Mouse (Mus musculus) kidney, postnatal 0 days (tissue): ENCODE measurements around the gene Gch1. TPM values are rescaled to one million over a fixed set of nuclear protein-coding genes. Genes with fewer than 3 reads are reported as not detected.
"Not testable (repeated sequence)": the region's sequence is repeated elsewhere in the genome, so short reads cannot be mapped to it uniquely, and the experiment has no call there.

ENCODE experiments used
- ATAC-seq: fragments of 200-750 bp; cut with Nextera tagmentation; replicated peaks from 2 replicates; pipeline ENCODE4 v1.8.0; 2017; ENCODE audit warnings: low read depth, moderate number of reproducible peaks, moderate TSS enrichment, moderate library complexity; ENCODE audit not compliant: low FRiP score
- DNase-seq: peaks from one replicate; pipeline ENCODE4 v3.0.0-alpha.2; 2016; ENCODE audit warnings: low spot score
- H3K27ac ChIP-seq: fragments of 300-500 bp; sonication (generic); 2 replicates; pipeline ENCODE4 v1.5.1; 2014; ENCODE audit warnings: mild to moderate bottlenecking
- H3K27me3 ChIP-seq: fragments of 300-500 bp; sonication (generic); 2 replicates; pipeline ENCODE4 v1.6.1; 2014; ENCODE audit warnings: low read length, mixed read lengths; ENCODE audit not compliant: insufficient read depth
- H3K36me3 ChIP-seq: fragments of 300-500 bp; sonication (generic); 2 replicates; pipeline ENCODE4 v1.6.1; 2014; ENCODE audit warnings: low read length, mixed read lengths; ENCODE audit not compliant: insufficient read depth
- H3K4me1 ChIP-seq: fragments of 300-500 bp; sonication (generic); replicated peaks from 2 replicates; pipeline ENCODE4 v1.6.1; 2014; ENCODE audit warnings: antibody characterized with exemption, low read length, mixed read lengths; ENCODE audit not compliant: insufficient read depth
- H3K4me2 ChIP-seq: fragments of 300-500 bp; sonication (generic); 2 replicates; pipeline ENCODE4 v1.6.1; 2014; ENCODE audit warnings: mild to moderate bottlenecking, low read length, moderate library complexity, mixed read lengths
- H3K4me3 ChIP-seq: fragments of 300-500 bp; sonication (generic); replicated peaks from 2 replicates; pipeline ENCODE4 v1.5.1; 2014; ENCODE audit warnings: low read depth, low read length
- H3K9ac ChIP-seq: fragments of 300-500 bp; sonication (generic); 2 replicates; pipeline ENCODE4 v1.6.1; 2014; ENCODE audit warnings: low read depth, low read length
- H3K9me3 ChIP-seq: fragments of 300-500 bp; sonication (generic); replicated peaks from 2 replicates; pipeline ENCODE4 v1.6.1; 2016; ENCODE audit warnings: low read length, inconsistent platforms, mixed read lengths
- CTCF ChIP-seq: IDR thresholded peaks from 2 replicates; pipeline ENCODE4 v1.5.1; 2016; ENCODE audit warnings: antibody characterized with exemption, low read depth, mild to moderate bottlenecking, moderate library complexity
- WGBS: fragments of 180-500 bp; shearing (Covaris S2); extraction: QIAGEN DNeasy Blood & Tissue Kit; methylation state at CpG from one replicate; pipeline ENCODE4 v1.1.7; 2014; 5-methylcytosine and 5-hydroxymethylcytosine counted together
- polyA plus RNA-seq: library from polyadenylated mRNA; unstranded; fragments of >200 nt; fragmentation: Nextera tagmentation; extraction: Ambion mirVana; gene quantifications from 2 replicates; pipeline ENCODE4 v1.2.1, GENCODE M21; 2015

Gene Gch1
- polyA plus RNA-seq, 1 experiment from 2014 or later: 2.2 TPM

- ATAC-seq (no peak), DNase-seq (no peak)
- WGBS: 71% methylated on average over 7 of the region's 7 CpGs
- H3K9ac ChIP-seq: no peak overlapping the region
- H3K4me2 ChIP-seq: no peak overlapping the region
- peak; percentile 32; the same call in 1 of the 2 replicates for TF ChIP-seq CTCF
- no peaks in the 10 kb centered on the region for H3K27me3 ChIP-seq
- H3K9me3 ChIP-seq: no peaks in the 10 kb centered on the region
- no peak overlapping the region for H3K27ac ChIP-seq
- H3K36me3 ChIP-seq: no peaks in the 10 kb centered on the region
- H3K4me1 ChIP-seq: no peaks in the 10 kb centered on the region
- H3K4me3 ChIP-seq: no peak overlapping the region
Measured at GRCm38 (mm10) chr14:47117522-47117921, 71.7 kb downstream of the Gch1 start.

- no peak overlapping the region for H3K27ac ChIP-seq
- H3K9ac ChIP-seq: no peak overlapping the region
- DNase-seq (no peak), ATAC-seq (no peak)
- no peak for TF ChIP-seq CTCF
- H3K4me3 ChIP-seq: no peak overlapping the region
- 73% methylated on average over 10 of the region's 10 CpGs for WGBS
- H3K36me3 ChIP-seq: no peaks in the 10 kb centered on the region
- H3K27me3 ChIP-seq: no peaks in the 10 kb centered on the region
- no peaks in the 10 kb centered on the region for H3K9me3 ChIP-seq
- H3K4me2 ChIP-seq: no peak overlapping the region
- no peaks in the 10 kb centered on the region for H3K4me1 ChIP-seq
Measured at GRCm38 (mm10) chr14:47116062-47116762, 73.0 kb downstream of the Gch1 start.

DNA sequence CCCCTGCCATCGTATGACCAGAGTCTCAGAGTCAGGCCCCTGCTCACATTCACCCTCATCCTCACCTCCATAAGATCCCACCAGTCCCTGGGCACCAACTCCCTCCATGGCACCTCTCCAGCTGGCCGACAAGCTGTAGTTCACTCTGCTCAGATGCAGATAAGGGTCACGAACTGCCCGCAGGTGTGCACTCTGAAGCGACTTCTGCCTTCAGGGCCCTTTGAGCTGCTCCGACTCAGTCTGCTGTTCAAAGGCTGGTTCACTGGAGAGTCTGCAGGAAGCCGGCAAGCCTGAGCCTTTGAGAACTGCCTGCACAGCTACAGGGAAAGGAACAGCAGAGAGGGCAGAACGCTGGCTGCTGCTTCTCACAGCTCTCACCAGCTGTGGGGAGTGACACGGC, 74.1 kb downstream of the Gch1 start:
- TF ChIP-seq CTCF: no peak
- ATAC-seq (no peak), DNase-seq (no peak)
- Histone ChIP-seq H3K4me3 (no peak overlapping the region), H3K4me2 (no peak overlapping the region), H3K4me1 (no peaks in the 10 kb centered on the region), H3K9ac (no peak overlapping the region), H3K36me3 (no peaks in the 10 kb centered on the region), H3K27me3 (no peaks in the 10 kb centered on the region), H3K27ac (no peak overlapping the region), H3K9me3 (no peaks in the 10 kb centered on the region)
- WGBS: 62% methylated on average over 9 of the region's 9 CpGs

GRCm38 (mm10) chr14:47111341-47111740, 77.9 kb downstream of the Gch1 start:
- Histone ChIP-seq H3K36me3 (no peaks in the 10 kb centered on the region), H3K9ac (no peak overlapping the region), H3K4me1 (no peaks in the 10 kb centered on the region), H3K9me3 (no peaks in the 10 kb centered on the region), H3K27ac (no peak overlapping the region), H3K4me3 (no peak overlapping the region), H3K27me3 (no peaks in the 10 kb centered on the region), H3K4me2 (no peak overlapping the region)
- 51% methylated on average over 9 of the region's 9 CpGs for WGBS
- TF ChIP-seq CTCF: no peak
- ATAC-seq (no peak), DNase-seq (no peak)

- not testable (repeated sequence) for H3K9me3 ChIP-seq, H3K27ac ChIP-seq, H3K9ac ChIP-seq, H3K4me1 ChIP-seq, DNase-seq, H3K4me2 ChIP-seq, ATAC-seq, H3K27me3 ChIP-seq, H3K36me3 ChIP-seq, H3K4me3 ChIP-seq
- WGBS: 83% methylated on average over 6 of the region's 7 CpGs
Measured at GRCm38 (mm10) chr14:47110391-47110790, 78.8 kb downstream of the Gch1 start.

GRCm38 (mm10) chr14:47107461-47107860, 81.8 kb downstream of the Gch1 start:
- no peak for TF ChIP-seq CTCF
- Histone ChIP-seq H3K9ac (no peak overlapping the region), H3K4me1 (no peaks in the 10 kb centered on the region), H3K36me3 (no peaks in the 10 kb centered on the region), H3K4me3 (no peak overlapping the region), H3K27ac (no peak overlapping the region), H3K27me3 (no peaks in the 10 kb centered on the region), H3K4me2 (no peak overlapping the region), H3K9me3 (no peaks in the 10 kb centered on the region)
- ATAC-seq: no peak
- WGBS: 84% methylated on average over 3 of the region's 3 CpGs
- DNase-seq: no peak

DNA sequence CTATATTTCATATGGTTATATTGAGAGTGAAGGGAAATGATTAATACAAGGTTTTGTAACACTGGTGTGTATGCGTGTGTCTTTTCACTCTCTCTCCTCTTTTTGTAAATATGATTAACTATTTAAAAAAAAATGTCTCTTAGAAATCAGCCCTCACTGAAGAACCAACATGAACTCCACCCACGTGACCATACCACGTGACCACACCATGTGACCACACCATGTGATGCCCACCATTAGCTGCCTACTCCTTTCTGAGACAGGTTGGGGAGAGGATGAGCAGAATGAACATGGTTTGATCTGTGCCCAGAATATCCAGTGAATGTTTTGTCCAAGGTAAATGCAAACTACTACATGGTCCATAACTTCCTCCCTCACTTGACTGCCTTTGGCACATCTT, 83.5 kb downstream of the Gch1 start:
- Histone ChIP-seq H3K9me3 (no peaks in the 10 kb centered on the region), H3K4me3 (no peak overlapping the region), H3K27ac (no peak overlapping the region), H3K27me3 (no peaks in the 10 kb centered on the region), H3K4me2 (no peak overlapping the region), H3K36me3 (no peaks in the 10 kb centered on the region), H3K9ac (no peak overlapping the region), H3K4me1 (no peaks in the 10 kb centered on the region)
- ATAC-seq (no peak), DNase-seq (no peak)
- TF ChIP-seq CTCF: no peak
- 88% methylated on average over 3 of the region's 3 CpGs for WGBS
